ENCODE assay signal across 22 mouse cellular contexts in the genomic region with DNA sequence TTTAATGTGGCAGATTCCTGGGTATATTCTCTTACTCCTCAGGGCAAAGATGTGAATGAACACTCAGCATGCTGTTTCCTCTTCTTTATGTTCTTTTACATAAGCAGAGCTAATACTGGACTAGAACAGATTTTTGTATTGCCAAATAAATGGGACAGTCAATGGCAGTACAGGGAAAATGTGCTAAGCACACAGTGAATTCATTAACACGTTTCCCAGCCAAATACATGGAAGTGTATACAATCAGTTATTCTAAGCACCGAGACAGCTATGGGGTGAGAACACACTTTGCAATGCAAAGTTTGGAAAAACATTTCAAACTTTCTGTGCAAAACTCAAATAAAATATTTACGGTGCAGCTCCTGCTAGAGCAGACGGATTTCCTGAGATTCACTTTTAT.
A peak's percentile ranks its signal among the peaks of the same experiment; 100 is the strongest.
DNase-seq lines count a peak whose midpoint lies in the region; ATAC-seq and TF ChIP-seq lines count a peak whose summit lies in the region.
"Had no signal": no experiment of that assay in that cellular context is flagged by ENCODE, and none has a peak within 500 bp of the region (broad histone marks: within the 10 kb centered on the region; RNA-seq: fewer than 3 reads in every experiment).

No protein-coding gene starts in this region.

- no peak for TF ChIP-seq CTCF in forebrain, postnatal 0 days (IDR thresholded peaks at IDR 0.05; ENCODE audit: low read depth)

- WGBS in forebrain, postnatal 0 days: 39% methylated on average over 4 of the region's 4 CpGs
- WGBS in forebrain, embryonic 10.5 days: 90% methylated on average over 4 of the region's 4 CpGs
- 39% methylated on average over 4 of the region's 4 CpGs for WGBS in limb, embryonic 12.5 days
- 88% methylated on average over 4 of the region's 4 CpGs for WGBS in limb, embryonic 10.5 days
- WGBS in limb, embryonic 13.5 days: 29% methylated on average over 4 of the region's 4 CpGs
- 88% methylated on average over 4 of the region's 4 CpGs for WGBS in hindbrain, embryonic 10.5 days

- no peak overlapping the region for H3K4me3 ChIP-seq in forebrain, postnatal 0 days (ENCODE audit: low read depth, low read length)
- H3K4me3 ChIP-seq in forebrain, embryonic 10.5 days: no peak overlapping the region
- no peak overlapping the region for H3K4me3 ChIP-seq in limb, embryonic 12.5 days (replicated peaks)
- H3K4me3 ChIP-seq in limb, embryonic 10.5 days: no peak overlapping the region
- H3K4me3 ChIP-seq in limb, embryonic 13.5 days: no peak overlapping the region
- H3K4me3 ChIP-seq in hindbrain, embryonic 10.5 days: no peak overlapping the region
- H3K4me3 ChIP-seq: forebrain, embryonic 13.5 days; heart, embryonic 10.5 days; heart, embryonic 13.5 days; hindbrain, embryonic 13.5 days; intestine, embryonic 15.5 days had no signal

- ATAC-seq in forebrain, postnatal 0 days: peak; percentile 73
- no peak for ATAC-seq in limb, embryonic 12.5 days (ENCODE audit: insufficient number of reproducible peaks, insufficient read depth, low FRiP score, low TSS enrichment, low read depth)
- no peak for ATAC-seq in limb, embryonic 13.5 days (ENCODE audit: low FRiP score, low read depth)
- ATAC-seq: CD4-positive, CD25-positive, alpha-beta regulatory T cell, adult 4 months; forebrain, embryonic 13.5 days; hindbrain, embryonic 16.5 days; intestine, embryonic 15.5 days had no signal

- no peaks in the 10 kb centered on the region for H3K9me3 ChIP-seq in forebrain, postnatal 0 days (ENCODE audit: low read length)
- H3K9me3 ChIP-seq in forebrain, embryonic 10.5 days: no peaks in the 10 kb centered on the region
- H3K9me3 ChIP-seq in limb, embryonic 12.5 days: no peaks in the 10 kb centered on the region
- no peaks in the 10 kb centered on the region for H3K9me3 ChIP-seq in limb, embryonic 10.5 days (replicated peaks)
- no peaks in the 10 kb centered on the region for H3K9me3 ChIP-seq in limb, embryonic 13.5 days
- H3K9me3 ChIP-seq in hindbrain, embryonic 10.5 days: no peaks in the 10 kb centered on the region
- H3K9me3 ChIP-seq: forebrain, embryonic 13.5 days; heart, embryonic 10.5 days; heart, embryonic 13.5 days; hindbrain, embryonic 13.5 days; intestine, embryonic 15.5 days had no signal

- no peaks in the 10 kb centered on the region for H3K36me3 ChIP-seq in forebrain, postnatal 0 days (ENCODE audit: insufficient read depth)
- no peaks in the 10 kb centered on the region for H3K36me3 ChIP-seq in forebrain, embryonic 10.5 days (replicated peaks)
- H3K36me3 ChIP-seq in limb, embryonic 12.5 days: no peaks in the 10 kb centered on the region
- H3K36me3 ChIP-seq in limb, embryonic 10.5 days: no peaks in the 10 kb centered on the region
- no peaks in the 10 kb centered on the region for H3K36me3 ChIP-seq in limb, embryonic 13.5 days
- no peaks in the 10 kb centered on the region for H3K36me3 ChIP-seq in hindbrain, embryonic 10.5 days
- H3K36me3 ChIP-seq: heart, embryonic 10.5 days; heart, embryonic 13.5 days; hindbrain, embryonic 13.5 days; intestine, embryonic 15.5 days had no signal

- no peaks in the 10 kb centered on the region for H3K4me1 ChIP-seq in forebrain, postnatal 0 days (ENCODE audit: insufficient read depth)
- H3K4me1 ChIP-seq in forebrain, embryonic 10.5 days: peaks cover 6% of the 10 kb centered on the region
- peaks cover 17% of the 10 kb centered on the region for H3K4me1 ChIP-seq in limb, embryonic 12.5 days (replicated peaks)
- no peaks in the 10 kb centered on the region for H3K4me1 ChIP-seq in limb, embryonic 10.5 days
- H3K4me1 ChIP-seq in limb, embryonic 13.5 days: peaks cover 13% of the 10 kb centered on the region; the same call in 1 of the 2 replicates
- 0 out of 2 replicates have a peak, but pooled peaks cover 4% of the 10 kb centered on the region for H3K4me1 ChIP-seq in hindbrain, embryonic 10.5 days (replicated peaks)
- H3K4me1 ChIP-seq: heart, embryonic 10.5 days; heart, embryonic 13.5 days; intestine, embryonic 15.5 days had no signal

- DNase-seq in forebrain, postnatal 0 days: peak; percentile 17
- no peak for DNase-seq in forebrain, embryonic 10.5 days (ENCODE audit: extremely low spot score, low spot score)
- DNase-seq in limb, embryonic 10.5 days (ENCODE audit: low spot score): no peak
- no peak for DNase-seq in hindbrain, embryonic 10.5 days (ENCODE audit: low spot score)
- no peak for DNase-seq in heart, postnatal 14 days
- DNase-seq: adrenal gland, adult 2 months; adrenal gland, postnatal 14 days; cerebellum, adult 18-20 months; cerebellum, adult 9-10 months; cerebellum, postnatal 14 days; gastrocnemius, postnatal 25 days; heart, adult 18-20 months; kidney, adult 11 months had no signal

- H3K4me2 ChIP-seq in forebrain, postnatal 0 days (ENCODE audit: low read depth): no peak overlapping the region
- peak overlapping the region; percentile 15; the same call in 1 of the 2 replicates for H3K4me2 ChIP-seq in limb, embryonic 12.5 days
- peak overlapping the region; percentile 36 for H3K4me2 ChIP-seq in limb, embryonic 13.5 days (replicated peaks)
- H3K4me2 ChIP-seq: forebrain, embryonic 13.5 days; heart, embryonic 13.5 days; hindbrain, embryonic 13.5 days; intestine, embryonic 15.5 days had no signal

- intact Hi-C loops in heart, postnatal 14 days (cut with DNase I): no loop called here

- H3K27ac ChIP-seq in forebrain, postnatal 0 days (ENCODE audit: low read depth, low read length): no peak overlapping the region
- no peak overlapping the region for H3K27ac ChIP-seq in forebrain, embryonic 10.5 days
- no peak overlapping the region for H3K27ac ChIP-seq in limb, embryonic 12.5 days
- no peak overlapping the region for H3K27ac ChIP-seq in limb, embryonic 10.5 days
- H3K27ac ChIP-seq in limb, embryonic 13.5 days: no peak overlapping the region
- H3K27ac ChIP-seq in hindbrain, embryonic 10.5 days: no peak overlapping the region
- H3K27ac ChIP-seq: forebrain, embryonic 13.5 days; heart, embryonic 10.5 days; heart, embryonic 13.5 days; hindbrain, embryonic 13.5 days; intestine, embryonic 15.5 days had no signal

- no peak overlapping the region for H3K9ac ChIP-seq in forebrain, postnatal 0 days
- no peak overlapping the region for H3K9ac ChIP-seq in limb, embryonic 12.5 days (replicated peaks)
- H3K9ac ChIP-seq in limb, embryonic 13.5 days: no peak overlapping the region
- H3K9ac ChIP-seq: forebrain, embryonic 13.5 days; heart, embryonic 13.5 days; hindbrain, embryonic 13.5 days; intestine, embryonic 15.5 days had no signal

- no peaks in the 10 kb centered on the region for H3K27me3 ChIP-seq in forebrain, postnatal 0 days (ENCODE audit: insufficient read depth, low read length)
- no peaks in the 10 kb centered on the region for H3K27me3 ChIP-seq in forebrain, embryonic 10.5 days (ENCODE audit: poor library complexity, severe bottlenecking)
- H3K27me3 ChIP-seq in limb, embryonic 12.5 days: no peaks in the 10 kb centered on the region
- H3K27me3 ChIP-seq in limb, embryonic 10.5 days (ENCODE audit: low read depth, poor library complexity, severe bottlenecking): no peaks in the 10 kb centered on the region
- no peaks in the 10 kb centered on the region for H3K27me3 ChIP-seq in limb, embryonic 13.5 days
- H3K27me3 ChIP-seq in hindbrain, embryonic 10.5 days (ENCODE audit: insufficient read depth, poor library complexity, severe bottlenecking): no peaks in the 10 kb centered on the region
- H3K27me3 ChIP-seq: forebrain, embryonic 13.5 days; heart, embryonic 13.5 days; hindbrain, embryonic 13.5 days; intestine, embryonic 15.5 days had no signal
